Mouse (Mus musculus): ENCODE data around the gene Htr1f. TPM values are rescaled to one million over a fixed set of nuclear protein-coding genes. Genes with fewer than 3 reads are reported as not detected.

The Htr1f gene
- total RNA-seq, 1 experiment from 2014 or later: not detected

Small RNA genes lying within 50 kb of the gene (microRNA-seq; reads per million reads assigned to microRNA genes)
- gene Gm23374: 0 reads per million in 2 experiments

All from adrenal gland, postnatal 14 days (tissue).